In the genomic region with DNA sequence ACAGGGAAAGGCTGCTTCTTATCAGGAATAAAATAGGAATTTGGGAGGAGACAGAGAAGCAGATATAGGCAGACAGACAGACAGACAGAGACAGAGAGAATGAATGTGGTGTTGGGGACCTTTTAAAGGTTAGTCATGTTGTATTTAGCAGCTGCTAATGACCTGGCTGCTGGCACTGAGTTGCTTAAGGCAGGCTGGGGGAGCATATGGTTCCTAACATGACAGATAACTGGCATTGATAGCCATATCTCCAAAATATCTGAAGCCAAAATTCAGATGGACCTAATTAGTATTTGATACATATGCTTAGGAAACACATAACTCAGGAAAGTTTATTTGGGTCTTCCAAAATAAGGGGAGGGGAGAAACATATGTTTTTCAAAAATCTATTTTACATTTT, we compare ENCODE assay signal across 30 mouse cellular contexts.
A peak's percentile ranks its signal among the peaks of the same experiment; 100 is the strongest.
DNase-seq lines count a peak whose midpoint lies in the region; ATAC-seq lines count a peak whose summit lies in the region.
"Had no signal": no experiment of that assay in that cellular context is flagged by ENCODE, and none has a peak within 500 bp of the region (broad histone marks: within the 10 kb centered on the region; RNA-seq: fewer than 3 reads in every experiment).

No protein-coding gene starts in this region.

- H3K9ac ChIP-seq in forebrain, embryonic 16.5 days (replicated peaks; ENCODE audit: low read depth, low read length) = no peak overlapping the region
- H3K9ac ChIP-seq in forebrain, embryonic 12.5 days = no peak overlapping the region
- H3K9ac ChIP-seq: embryonic facial prominence, embryonic 13.5 days; heart, embryonic 13.5 days; hindbrain, embryonic 12.5 days had no signal

- H3K4me3 ChIP-seq in forebrain, embryonic 16.5 days (replicated peaks; ENCODE audit: low read length) = no peak overlapping the region
- no peak overlapping the region for H3K4me3 ChIP-seq in forebrain, embryonic 12.5 days (replicated peaks)
- H3K4me3 ChIP-seq: embryonic facial prominence, embryonic 10.5 days; embryonic facial prominence, embryonic 13.5 days; erythroblast, embryonic 14.5 days; heart, adult 2 months; heart, embryonic 10.5 days; heart, embryonic 13.5 days; hindbrain, embryonic 12.5 days had no signal

- H3K36me3 ChIP-seq in forebrain, embryonic 16.5 days (ENCODE audit: control insufficient read depth, insufficient read depth) = no peaks in the 10 kb centered on the region
- H3K36me3 ChIP-seq in forebrain, embryonic 12.5 days (replicated peaks) = no peaks in the 10 kb centered on the region
- H3K36me3 ChIP-seq: embryonic facial prominence, embryonic 10.5 days; embryonic facial prominence, embryonic 13.5 days; G1E; heart, embryonic 10.5 days; heart, embryonic 13.5 days; hindbrain, embryonic 12.5 days had no signal

- H3K4me1 ChIP-seq in forebrain, embryonic 16.5 days (replicated peaks; ENCODE audit: control insufficient read depth, insufficient read depth, low read length) = no peaks in the 10 kb centered on the region
- no peaks in the 10 kb centered on the region for H3K4me1 ChIP-seq in forebrain, embryonic 12.5 days
- H3K4me1 ChIP-seq: embryonic facial prominence, embryonic 10.5 days; embryonic facial prominence, embryonic 13.5 days; heart, embryonic 10.5 days; heart, embryonic 13.5 days; hindbrain, embryonic 12.5 days had no signal

- H3K9me3 ChIP-seq in forebrain, embryonic 16.5 days (ENCODE audit: control insufficient read depth, low read length) = no peaks in the 10 kb centered on the region
- H3K9me3 ChIP-seq in forebrain, embryonic 12.5 days = no peaks in the 10 kb centered on the region
- H3K9me3 ChIP-seq: embryonic facial prominence, embryonic 10.5 days; embryonic facial prominence, embryonic 13.5 days; G1E; heart, embryonic 10.5 days; heart, embryonic 13.5 days; hindbrain, embryonic 12.5 days had no signal

- ATAC-seq in cerebellum, adult (ENCODE audit: insufficient number of reproducible peaks, low FRiP score, low TSS enrichment) = no peak
- peak; percentile 64 for ATAC-seq in forebrain, embryonic 16.5 days
- ATAC-seq in forebrain, embryonic 12.5 days (ENCODE audit: low FRiP score) = no peak
- ATAC-seq: hindbrain, embryonic 16.5 days; inflammation-experienced regulatory T-cells, adult 6 months; intestine, embryonic 16.5 days; Patski had no signal

- intact Hi-C loops in left cerebral cortex, postnatal 4 days (cut with DNase I) = no loop called here
- intact Hi-C loops in left cerebral cortex, postnatal 25 days (cut with DNase I) = no loop called here

- H3K27ac ChIP-seq in forebrain, embryonic 16.5 days (ENCODE audit: low read length) = no peak overlapping the region
- H3K27ac ChIP-seq in forebrain, embryonic 12.5 days = no peak overlapping the region
- H3K27ac ChIP-seq: embryonic facial prominence, embryonic 10.5 days; embryonic facial prominence, embryonic 13.5 days; heart, adult 2 months; heart, embryonic 10.5 days; heart, embryonic 13.5 days; hindbrain, embryonic 12.5 days had no signal

- no peaks in the 10 kb centered on the region for H3K27me3 ChIP-seq in forebrain, embryonic 16.5 days (replicated peaks; ENCODE audit: control insufficient read depth, insufficient read depth, low read length)
- no peaks in the 10 kb centered on the region for H3K27me3 ChIP-seq in forebrain, embryonic 12.5 days
- H3K27me3 ChIP-seq: CH12.LX; embryonic facial prominence, embryonic 13.5 days; heart, embryonic 13.5 days; hindbrain, embryonic 12.5 days; Patski had no signal

- H3K4me2 ChIP-seq in forebrain, embryonic 16.5 days (ENCODE audit: low read length) = no peak overlapping the region
- no peak overlapping the region for H3K4me2 ChIP-seq in forebrain, embryonic 12.5 days
- H3K4me2 ChIP-seq: embryonic facial prominence, embryonic 13.5 days; heart, embryonic 13.5 days; hindbrain, embryonic 12.5 days had no signal

- peak; percentile 5 to 7 for DNase-seq in cerebellum, postnatal 14 days
- peak; percentile 12 for DNase-seq in left cerebral cortex, postnatal 4 days
- DNase-seq in left cerebral cortex, postnatal 25 days (ENCODE audit: low spot score in 2 of 2) = no peak
- DNase-seq in right cerebral cortex, postnatal 4 days = no peak
- DNase-seq: adrenal gland, postnatal 10 days; adrenal gland, postnatal 36 days; B cell, adult 2 months; cerebellum, adult 11-12 months; cerebellum, adult 9-10 months; cerebellum, postnatal 36 days; embryo, embryonic 11 days; gastrocnemius, postnatal 25 days; heart, adult 2 months; heart, postnatal 14 days; kidney, adult 18-20 months had no signal

Comparison
In these comparisons a context has a peak if more than half of its experiments do, and no peak if none do; other contexts are left out.
1. DNase-seq: peak in cerebellum, postnatal 14 days (2 of 2) and left cerebral cortex, postnatal 4 days (single experiment); none in left cerebral cortex, postnatal 25 days (0 of 2) and right cerebral cortex, postnatal 4 days (single experiment).